Mouse (Mus musculus): ENCODE measurements at regions not wholly inside any gene's neighbourhood (a gene's known extent, or its start where the extent isn't known, plus 50 kb on each side); places are given as distances from the start of the nearest gene placed in this dataset.
A peak's percentile ranks its signal among the peaks of the same experiment; 100 is the strongest.

- DNase-seq: no peak
These were observed 226.0 kb downstream of the Csl start for GRCm38 (mm10) chr10:99533468-99533867.

GRCm38 (mm10) chr10:99534237-99534636 lies 225.2 kb downstream of the Csl start:
- DNase-seq: no peak

GRCm38 (mm10) chr10:99538639-99539038 lies 220.8 kb downstream of the Csl start:
- DNase-seq: no peak

DNA sequence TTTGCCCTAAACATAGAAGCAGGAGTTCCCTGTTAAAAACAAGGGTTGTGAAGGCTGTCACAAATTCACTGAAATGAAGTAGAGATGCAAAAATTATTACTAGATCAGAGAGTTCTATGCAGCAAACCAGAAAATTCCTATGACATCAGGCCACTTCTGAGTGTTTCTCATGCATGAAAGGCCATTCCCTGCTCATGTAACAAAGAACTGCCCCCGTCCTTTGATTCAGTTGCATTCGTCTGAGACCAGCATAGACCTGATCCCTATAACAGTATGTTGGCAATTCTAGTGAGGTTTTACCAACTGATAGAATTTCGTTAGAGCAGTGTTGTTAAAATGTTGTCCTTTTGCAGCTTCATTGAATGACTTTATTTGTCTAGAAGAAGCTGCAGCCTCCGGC lies 207.1 kb downstream of the Csl start:
- DNase-seq: no peak

DNA sequence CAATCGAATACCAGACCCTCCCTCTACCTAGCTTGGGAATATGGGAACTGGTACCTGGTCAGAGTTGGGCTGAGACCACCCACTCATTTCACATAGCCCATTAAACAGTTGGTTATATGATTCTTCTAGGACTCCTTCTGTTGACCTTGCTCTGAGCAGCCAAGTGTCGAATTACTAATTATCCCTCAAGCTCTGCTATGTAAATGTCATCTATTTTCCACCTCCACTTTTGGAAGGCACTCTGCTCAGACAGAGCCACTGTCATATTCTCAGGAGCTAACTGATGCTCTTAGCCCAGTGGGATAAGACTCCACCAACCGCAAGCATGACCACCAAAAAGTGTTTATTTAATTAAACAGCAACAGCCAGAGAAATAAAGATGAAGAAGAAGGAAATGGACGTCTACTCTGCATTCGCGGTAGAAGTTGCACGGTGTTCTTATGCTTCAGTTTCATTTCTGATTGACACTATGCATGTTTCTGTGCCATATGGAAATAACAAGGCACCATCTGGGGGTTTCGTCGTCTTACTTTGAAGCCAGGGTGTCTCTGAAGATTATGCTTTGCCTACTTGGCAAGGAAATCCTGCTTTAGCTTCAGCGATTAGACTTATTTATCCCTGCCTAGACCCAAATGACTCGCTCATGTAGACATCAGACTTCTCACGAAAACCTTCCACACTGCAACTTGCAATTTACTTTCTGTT lies 206.5 kb downstream of the Csl start:
- DNase-seq: peak; percentile 61

DNA sequence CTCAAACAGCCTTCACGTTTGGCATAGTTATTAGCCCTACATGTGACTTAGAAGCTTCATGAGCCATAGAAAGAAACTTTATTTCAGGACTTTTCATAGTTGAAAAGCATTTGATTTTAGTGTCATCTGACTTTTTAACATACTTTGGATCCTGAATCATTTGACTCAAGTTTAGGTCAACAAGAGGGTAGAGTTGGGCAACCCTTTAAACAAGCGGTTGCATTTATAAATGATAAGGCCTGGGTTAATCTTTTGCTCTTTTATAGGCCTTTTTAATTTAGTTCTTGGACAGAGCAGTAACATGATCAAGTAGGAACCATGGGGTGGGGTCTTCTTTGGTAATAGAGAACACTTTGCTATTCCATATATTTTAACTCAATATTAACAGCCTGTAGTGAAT lies 204.4 kb downstream of the Csl start:
- DNase-seq: no peak

DNA sequence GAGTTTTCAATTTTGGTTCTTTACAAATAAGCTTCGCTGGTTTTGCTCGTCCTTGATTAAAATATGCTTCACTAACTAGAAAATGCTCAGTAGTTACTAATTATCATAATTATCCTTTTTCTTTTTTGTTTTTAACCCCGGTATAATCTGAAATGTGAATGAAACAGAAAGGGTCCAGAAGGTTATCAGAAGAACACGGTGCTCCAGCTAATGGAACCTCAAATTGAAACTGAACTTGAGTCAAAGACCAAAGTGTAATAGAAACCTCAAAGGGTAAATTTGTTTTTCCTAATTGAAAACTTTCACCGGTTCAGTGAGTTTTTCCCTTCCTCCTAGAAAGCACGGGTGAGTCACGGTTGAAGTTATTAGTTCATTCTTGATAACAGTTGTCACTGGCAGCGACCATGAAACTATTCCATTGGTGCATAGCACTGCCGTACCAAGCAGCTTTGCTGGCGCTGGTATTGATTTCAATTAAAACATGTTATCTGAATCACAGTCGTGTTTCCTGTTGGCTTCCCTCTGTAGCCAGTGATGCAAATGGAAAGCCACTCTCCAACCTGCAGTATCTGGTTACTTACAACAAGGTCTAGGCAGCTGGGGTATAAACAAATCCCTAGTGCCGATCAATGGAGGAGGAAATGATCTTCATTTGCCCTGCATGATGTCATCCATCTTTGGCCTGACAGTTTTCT lies 203.7 kb downstream of the Csl start:
- DNase-seq: no peak

DNA sequence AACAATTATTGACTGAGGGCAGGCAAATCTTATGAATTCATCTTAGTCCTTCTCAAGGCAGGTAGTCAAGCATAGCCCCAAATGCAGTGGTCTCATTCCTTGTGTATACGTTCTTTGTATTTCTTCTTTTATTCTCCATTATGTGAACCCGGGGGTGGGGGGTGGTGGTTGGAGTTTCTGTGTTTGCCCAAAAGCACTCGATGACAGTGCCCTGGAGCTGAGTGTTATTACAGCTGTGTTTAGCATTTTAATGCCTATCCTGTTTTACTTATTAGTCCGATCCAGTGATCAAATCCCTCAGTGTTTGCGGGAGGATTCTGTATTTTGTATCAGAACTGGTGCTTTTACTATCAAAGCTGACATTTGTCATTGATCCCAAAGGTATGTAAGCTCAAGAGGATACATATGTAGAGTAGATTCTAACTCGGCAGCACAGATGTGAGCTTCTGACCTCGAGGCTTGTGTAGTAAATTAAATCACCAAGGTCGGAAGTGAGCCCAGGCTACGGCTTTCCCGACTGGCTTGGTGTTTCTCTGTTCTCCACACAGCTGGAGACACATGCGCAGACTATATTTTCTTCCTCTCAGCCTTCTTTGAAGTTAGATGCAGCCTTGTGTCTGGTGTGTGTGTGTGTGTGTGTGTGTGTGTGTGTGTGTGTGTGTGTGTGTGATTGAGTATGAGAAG lies 203.0 kb downstream of the Csl start:
- no peak for DNase-seq

GRCm38 (mm10) chr10:99558656-99559055 lies 200.8 kb downstream of the Csl start:
- DNase-seq: no peak

DNA sequence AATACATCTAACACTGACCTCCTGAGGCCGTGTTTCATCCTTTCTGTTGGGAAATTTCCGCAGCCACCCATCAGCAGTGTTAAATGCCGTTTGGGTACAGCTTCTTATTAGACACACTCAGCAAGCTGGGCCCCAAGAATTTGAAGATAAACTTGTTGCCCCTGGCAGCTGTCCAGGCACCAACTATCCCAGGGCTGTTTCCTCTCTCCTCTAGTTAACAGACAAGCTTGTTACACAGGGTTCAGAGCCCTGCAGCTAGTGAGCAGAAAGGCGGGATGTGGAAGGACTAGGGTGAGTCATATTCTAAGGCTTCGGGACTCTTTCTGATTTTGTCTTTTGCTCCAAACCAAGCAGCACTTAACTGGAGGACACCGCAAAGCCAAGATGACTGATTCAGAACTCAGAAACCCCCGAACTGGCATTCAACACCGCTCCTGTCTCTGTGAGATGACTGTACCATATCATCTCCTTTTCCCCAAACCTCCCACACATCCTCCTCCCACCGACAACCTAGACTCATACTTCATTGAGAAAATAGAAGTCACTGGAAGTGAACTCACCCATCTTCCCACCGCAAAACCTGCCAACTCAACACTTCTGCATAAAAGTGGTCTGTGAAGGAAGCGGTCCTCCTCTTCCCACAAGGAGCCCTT lies 198.2 kb downstream of the Csl start:
- DNase-seq: peak; percentile 81

DNA sequence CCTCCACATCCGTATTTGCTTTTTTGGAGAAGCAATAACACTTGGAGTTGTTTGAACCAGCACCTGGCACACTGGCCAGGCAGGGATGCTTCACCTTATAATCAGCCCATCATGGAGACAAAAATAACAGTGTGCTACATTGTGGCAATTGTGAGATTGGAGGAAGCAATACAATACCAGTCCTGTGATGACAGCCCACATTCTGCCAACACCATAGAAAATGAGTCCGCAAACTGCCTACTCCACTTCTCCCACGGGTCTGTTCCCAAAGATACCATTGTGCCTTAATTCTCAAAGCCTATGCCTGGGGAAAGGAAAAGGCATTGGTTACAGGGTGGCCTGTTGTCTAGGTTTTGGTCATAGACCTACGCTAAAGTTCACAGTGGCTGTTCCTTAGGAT lies 194.9 kb downstream of the Csl start:
- DNase-seq: no peak

DNA sequence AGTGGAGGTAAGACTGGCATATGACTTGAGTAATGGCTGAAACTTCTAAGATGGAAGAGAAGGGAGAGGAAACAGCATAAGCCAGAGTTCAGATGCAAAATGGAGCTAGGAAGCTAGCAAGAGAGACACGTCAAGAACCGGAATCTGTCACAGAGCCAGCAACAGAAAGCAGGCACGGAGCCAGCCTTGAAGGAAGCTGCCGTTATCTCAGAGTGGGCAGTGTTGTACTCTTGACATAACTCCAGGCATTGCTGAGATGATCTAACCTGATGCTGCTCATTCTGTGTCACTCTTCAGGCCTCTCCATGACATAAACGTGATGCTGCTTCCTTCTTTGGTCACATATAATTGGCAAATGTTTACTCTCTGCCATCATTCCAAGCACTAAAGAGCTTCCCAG lies 191.0 kb downstream of the Csl start:
- DNase-seq: no peak

DNA sequence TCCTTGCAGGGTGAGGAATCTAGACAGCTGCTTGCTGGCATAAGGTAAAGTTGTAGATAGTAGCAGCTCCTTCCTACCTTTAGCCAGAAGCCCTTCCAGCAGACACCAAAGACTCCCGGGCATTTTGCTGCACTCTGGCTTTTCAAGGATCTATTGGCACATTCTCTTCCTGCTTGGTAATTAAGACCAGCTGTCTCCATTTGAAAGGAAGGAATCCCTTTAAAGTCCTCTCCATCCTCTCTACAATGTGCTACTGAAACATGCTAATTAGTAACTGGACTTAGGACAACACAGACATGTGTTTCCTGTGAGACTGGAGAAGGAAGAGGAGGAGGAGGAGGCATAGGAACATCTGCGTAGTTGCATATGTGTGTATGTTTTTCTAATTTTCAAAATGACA lies 189.3 kb downstream of the Csl start:
- DNase-seq: no peak

GRCm38 (mm10) chr10:99573997-99574396 lies 185.5 kb downstream of the Csl start:
- no peak for DNase-seq

GRCm38 (mm10) chr10:99575294-99575693 lies 184.2 kb downstream of the Csl start:
- no peak for DNase-seq

DNA sequence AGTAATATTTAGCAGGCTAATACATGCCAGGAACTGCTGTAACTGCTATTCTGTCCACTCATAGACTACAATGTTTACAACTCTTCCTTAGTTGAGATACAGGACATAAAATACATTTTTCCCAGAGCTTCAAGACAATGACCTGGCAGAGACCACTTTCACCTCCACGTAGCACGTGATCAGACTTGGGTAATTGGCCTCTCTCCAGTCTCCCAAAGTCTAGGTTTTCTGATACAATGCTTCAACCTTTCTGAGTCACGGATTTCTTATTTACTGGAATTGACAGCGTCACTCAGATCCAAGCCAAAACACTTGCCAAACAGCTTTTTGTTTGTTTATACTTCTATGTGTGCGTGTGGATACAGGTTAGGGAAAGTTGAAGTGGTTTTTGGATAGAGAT lies 183.2 kb downstream of the Csl start:
- no peak for DNase-seq

DNA sequence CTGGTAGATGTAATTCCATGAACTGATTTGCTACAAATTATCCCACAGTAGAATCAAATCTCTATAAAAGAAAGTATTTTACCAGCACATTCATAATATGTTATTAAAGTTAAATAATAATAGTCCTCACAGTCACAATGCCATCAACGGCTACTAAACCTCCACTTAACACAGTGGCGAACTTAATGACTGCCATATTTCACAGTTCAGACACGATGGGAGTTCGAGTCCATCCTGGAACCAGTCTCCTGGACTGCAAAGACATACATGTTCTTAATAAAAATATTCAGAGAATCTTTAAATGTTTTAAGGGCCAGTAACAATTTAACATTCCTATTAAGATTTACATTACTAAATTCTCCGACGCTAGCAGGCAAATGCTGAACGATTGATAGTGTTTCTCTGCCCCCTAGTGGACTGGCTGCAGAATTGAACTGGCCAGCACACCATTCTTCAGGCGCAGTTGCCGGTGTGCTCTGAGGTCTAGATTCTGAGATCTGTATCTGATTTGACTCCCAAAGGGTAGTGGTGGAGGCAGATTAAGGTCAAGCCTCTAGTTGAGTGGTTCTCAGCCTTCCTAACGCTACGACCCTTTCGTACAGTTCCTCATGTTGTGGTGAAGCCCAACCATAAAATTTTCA lies 182.3 kb downstream of the Csl start:
- peak; percentile 53 for DNase-seq

GRCm38 (mm10) chr10:99578366-99578765 lies 181.1 kb downstream of the Csl start:
- DNase-seq: no peak

DNA sequence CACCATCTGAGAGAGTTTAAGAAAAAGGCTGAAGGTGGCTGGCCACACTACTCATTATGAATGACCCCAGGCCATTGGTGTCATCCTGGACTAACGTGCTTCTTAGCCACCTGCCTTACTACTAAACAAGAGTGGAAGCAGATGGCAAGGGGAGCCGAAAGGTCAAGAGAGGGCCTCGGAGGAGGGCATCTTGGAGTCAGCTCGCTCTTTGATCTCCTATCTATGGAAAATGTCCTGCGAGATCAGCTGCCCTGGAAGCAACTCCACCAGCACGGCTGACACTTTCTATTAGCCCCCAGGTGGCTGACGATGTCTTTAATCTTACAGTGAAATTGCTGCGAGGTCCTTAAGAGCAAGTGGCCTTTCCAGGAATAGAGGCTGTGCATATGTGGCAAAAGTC lies 179.3 kb downstream of the Csl start:
- DNase-seq: no peak

GRCm38 (mm10) chr10:99581074-99581473 lies 178.4 kb downstream of the Csl start:
- DNase-seq: peak; percentile 35

DNA sequence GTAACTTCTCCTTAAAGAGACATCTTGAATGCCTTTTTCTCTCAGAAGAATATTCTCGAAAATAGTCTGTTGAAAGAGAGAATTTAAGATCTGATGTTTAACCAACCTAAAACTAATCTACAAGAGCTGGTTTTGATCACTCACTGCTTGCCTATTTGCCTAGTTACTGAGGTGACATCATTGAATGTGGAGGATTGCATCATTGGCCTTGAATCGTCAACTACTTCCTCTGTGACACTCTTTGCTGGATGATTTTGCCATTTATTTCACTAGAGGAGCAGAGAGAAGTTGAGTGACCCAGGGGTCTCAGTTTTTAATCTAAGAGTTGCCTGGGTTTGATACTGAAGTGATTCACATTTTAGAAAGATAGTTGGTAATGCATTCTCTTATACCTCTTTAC lies 174.6 kb downstream of the Csl start:
- DNase-seq: no peak

- DNase-seq: peak; percentile 15
These were observed 167.2 kb downstream of the Csl start for GRCm38 (mm10) chr10:99592220-99592619.

DNA sequence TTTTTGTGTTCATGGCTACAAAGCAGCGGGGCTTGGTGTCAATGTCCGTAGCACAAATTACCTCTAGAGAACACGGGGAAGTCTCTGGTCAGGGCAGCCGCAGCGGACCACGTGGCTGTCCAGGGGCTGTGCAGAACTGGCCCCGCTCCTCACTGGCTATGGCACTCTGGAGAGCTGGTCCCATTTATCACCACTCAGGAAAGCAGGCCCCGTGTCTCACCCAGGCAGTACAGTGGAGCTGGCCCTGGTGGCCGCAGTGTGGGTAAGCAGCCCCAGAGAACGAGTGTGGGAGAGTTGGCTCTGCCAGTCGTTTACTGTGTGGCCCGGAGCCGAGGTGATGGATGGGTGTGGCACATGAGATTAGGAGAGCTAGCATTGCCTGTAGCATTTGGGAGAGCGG lies 163.8 kb downstream of the Csl start:
- no peak for DNase-seq
